Mouse (Mus musculus): ENCODE measurements at regions not wholly inside any gene's neighbourhood (a gene's known extent, or its start where the extent isn't known, plus 50 kb on each side); places are given as distances from the start of the nearest gene placed in this dataset.

GRCm38 (mm10) chr14:53845646-53846045 is 408.3 kb downstream of the Dad1 start:
- Histone ChIP-seq H3K27ac (ENCODE audit: low read depth, low read length) (no peak overlapping the region), H3K4me1 (ENCODE audit: control insufficient read depth, insufficient read depth, low read depth, low read length) (no peaks in the 10 kb centered on the region), H3K27me3 (replicated peaks; ENCODE audit: control insufficient read depth, insufficient read depth, low read length) (no peaks in the 10 kb centered on the region; the same call in 1 of the 2 replicates), H3K4me3 (ENCODE audit: low read length) (no peak overlapping the region), H3K36me3 (ENCODE audit: control insufficient read depth, insufficient read depth, low read length) (no peaks in the 10 kb centered on the region), H3K9me3 (ENCODE audit: control insufficient read depth, low read length) (no peaks in the 10 kb centered on the region), H3K9ac (ENCODE audit: low read depth, low read length) (no peak overlapping the region), H3K4me2 (ENCODE audit: low read length) (no peak overlapping the region)
- WGBS, result 95% methylated on average over 9 of the region's 9 CpGs
- no peak for ATAC-seq

GRCm38 (mm10) chr14:53832553-53832952 is 421.4 kb downstream of the Dad1 start:
- Histone ChIP-seq H3K27ac (ENCODE audit: low read depth, low read length) (no peak overlapping the region), H3K27me3 (replicated peaks; ENCODE audit: control insufficient read depth, insufficient read depth, low read length) (no peaks in the 10 kb centered on the region), H3K9ac (ENCODE audit: low read depth, low read length) (no peak overlapping the region), H3K4me1 (ENCODE audit: control insufficient read depth, insufficient read depth, low read depth, low read length) (no peaks in the 10 kb centered on the region), H3K4me3 (ENCODE audit: low read length) (no peak overlapping the region), H3K9me3 (ENCODE audit: control insufficient read depth, low read length) (no peaks in the 10 kb centered on the region), H3K4me2 (ENCODE audit: low read length) (no peak overlapping the region), H3K36me3 (ENCODE audit: control insufficient read depth, insufficient read depth, low read length) (no peaks in the 10 kb centered on the region)
- ATAC-seq, result no peak
- WGBS, result 87% methylated on average over 3 of the region's 3 CpGs

DNA sequence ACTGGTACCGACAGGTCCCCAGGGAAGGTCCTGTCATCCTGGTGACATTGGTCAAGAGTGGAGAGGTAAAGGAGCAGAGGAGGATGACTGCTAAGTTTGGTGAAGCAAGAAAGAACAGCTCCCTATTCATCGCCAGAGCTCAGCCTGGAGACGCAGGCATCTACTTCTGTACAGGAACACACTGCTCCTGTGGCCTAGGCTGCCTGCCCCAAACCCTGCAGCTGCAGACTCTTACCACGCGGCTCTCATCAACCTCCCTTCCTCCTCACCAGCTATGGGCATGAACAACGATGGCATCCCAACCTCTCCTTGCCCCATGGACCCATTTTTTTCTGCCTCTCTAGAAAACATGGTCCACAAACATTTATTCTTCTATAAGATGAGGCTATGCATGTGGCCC is 422.3 kb downstream of the Dad1 start:
- no peak overlapping the region for H3K27ac ChIP-seq (ENCODE audit: low read depth, low read length)
- H3K9me3 ChIP-seq (ENCODE audit: control insufficient read depth, low read length), result no peaks in the 10 kb centered on the region
- no peak for ATAC-seq
- no peaks in the 10 kb centered on the region for H3K36me3 ChIP-seq (ENCODE audit: control insufficient read depth, insufficient read depth, low read length)
- 88% methylated on average over 6 of the region's 6 CpGs for WGBS
- H3K4me2 ChIP-seq (ENCODE audit: low read length), result no peak overlapping the region
- no peak overlapping the region for H3K4me3 ChIP-seq (ENCODE audit: low read length)
- no peaks in the 10 kb centered on the region for H3K27me3 ChIP-seq (replicated peaks; ENCODE audit: control insufficient read depth, insufficient read depth, low read length)
- H3K9ac ChIP-seq (ENCODE audit: low read depth, low read length), result no peak overlapping the region
- no peaks in the 10 kb centered on the region for H3K4me1 ChIP-seq (ENCODE audit: control insufficient read depth, insufficient read depth, low read depth, low read length)

- Histone ChIP-seq H3K4me2 (ENCODE audit: low read length) (no peak overlapping the region), H3K4me3 (ENCODE audit: low read length) (no peak overlapping the region), H3K27ac (ENCODE audit: low read depth, low read length) (no peak overlapping the region), H3K36me3 (ENCODE audit: control insufficient read depth, insufficient read depth, low read length) (no peaks in the 10 kb centered on the region), H3K9ac (ENCODE audit: low read depth, low read length) (no peak overlapping the region), H3K4me1 (ENCODE audit: control insufficient read depth, insufficient read depth, low read depth, low read length) (no peaks in the 10 kb centered on the region), H3K9me3 (ENCODE audit: control insufficient read depth, low read length) (no peaks in the 10 kb centered on the region), H3K27me3 (replicated peaks; ENCODE audit: control insufficient read depth, insufficient read depth, low read length) (no peaks in the 10 kb centered on the region)
- no peak for ATAC-seq
- 50% methylated on average over 1 of the region's 1 CpGs for WGBS
Observed at GRCm38 (mm10) chr14:53830717-53831116, 423.2 kb downstream of the Dad1 start.

GRCm38 (mm10) chr14:53826782-53827181 is 427.1 kb downstream of the Dad1 start:
- no peaks in the 10 kb centered on the region for H3K4me1 ChIP-seq (ENCODE audit: control insufficient read depth, insufficient read depth, low read depth, low read length)
- no peaks in the 10 kb centered on the region for H3K27me3 ChIP-seq (replicated peaks; ENCODE audit: control insufficient read depth, insufficient read depth, low read length)
- H3K27ac ChIP-seq (ENCODE audit: low read depth, low read length), result no peak overlapping the region
- no peak overlapping the region for H3K4me2 ChIP-seq (ENCODE audit: low read length)
- H3K36me3 ChIP-seq (ENCODE audit: control insufficient read depth, insufficient read depth, low read length), result no peaks in the 10 kb centered on the region
- H3K4me3 ChIP-seq (ENCODE audit: low read length), result no peak overlapping the region
- H3K9me3 ChIP-seq (ENCODE audit: control insufficient read depth, low read length), result no peaks in the 10 kb centered on the region
- no peak overlapping the region for H3K9ac ChIP-seq (ENCODE audit: low read depth, low read length)
- 89% methylated on average over 4 of the region's 4 CpGs for WGBS
- no peak for ATAC-seq

DNA sequence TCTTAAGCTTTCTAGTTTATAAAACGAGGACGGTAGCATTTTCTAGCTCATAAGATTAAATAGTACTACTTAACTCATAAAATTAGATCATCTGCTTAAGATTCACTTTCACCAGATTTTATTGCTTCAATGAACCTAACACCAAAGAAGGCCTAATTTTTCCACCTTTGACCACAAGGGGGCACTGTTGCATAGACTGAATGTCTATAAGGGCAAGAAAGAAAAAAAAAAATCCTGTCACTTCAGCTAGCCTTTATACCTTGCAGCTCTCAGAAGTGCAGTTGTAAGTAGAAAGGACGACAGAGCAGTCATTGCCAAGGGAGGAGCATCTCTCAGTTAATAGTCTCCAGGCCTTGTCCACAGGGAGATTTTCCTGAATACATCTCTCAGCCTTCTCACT is 447.7 kb downstream of the Dad1 start:
- Histone ChIP-seq H3K9ac (ENCODE audit: low read depth, low read length) (no peak overlapping the region), H3K9me3 (ENCODE audit: control insufficient read depth, low read length) (no peaks in the 10 kb centered on the region), H3K27me3 (replicated peaks; ENCODE audit: control insufficient read depth, insufficient read depth, low read length) (no peaks in the 10 kb centered on the region), H3K27ac (ENCODE audit: low read depth, low read length) (no peak overlapping the region), H3K4me3 (ENCODE audit: low read length) (no peak overlapping the region), H3K36me3 (ENCODE audit: control insufficient read depth, insufficient read depth, low read length) (no peaks in the 10 kb centered on the region), H3K4me2 (ENCODE audit: low read length) (no peak overlapping the region), H3K4me1 (ENCODE audit: control insufficient read depth, insufficient read depth, low read depth, low read length) (no peaks in the 10 kb centered on the region)
- WGBS, result 16% methylated on average over 3 of the region's 3 CpGs
- ATAC-seq, result no peak

GRCm38 (mm10) chr14:53803698-53804620 is 449.9 kb downstream of the Dad1 start:
- ATAC-seq, result peak; percentile 91
- Histone ChIP-seq H3K9ac (ENCODE audit: low read depth, low read length) (no peak overlapping the region), H3K4me2 (ENCODE audit: low read length) (peak overlapping the region; percentile 56), H3K4me1 (ENCODE audit: control insufficient read depth, insufficient read depth, low read depth, low read length) (no peaks in the 10 kb centered on the region), H3K36me3 (ENCODE audit: control insufficient read depth, insufficient read depth, low read length) (no peaks in the 10 kb centered on the region), H3K4me3 (ENCODE audit: low read length) (peak overlapping the region; percentile 21; the same call in 1 of the 2 replicates), H3K27me3 (replicated peaks; ENCODE audit: control insufficient read depth, insufficient read depth, low read length) (no peaks in the 10 kb centered on the region), H3K27ac (ENCODE audit: low read depth, low read length) (no peak overlapping the region), H3K9me3 (ENCODE audit: control insufficient read depth, low read length) (no peaks in the 10 kb centered on the region)
- 27% methylated on average over 17 of the region's 17 CpGs for WGBS

GRCm38 (mm10) chr14:53802547-53802946 is 451.4 kb downstream of the Dad1 start:
- H3K9me3 ChIP-seq (ENCODE audit: control insufficient read depth, low read length), result no peaks in the 10 kb centered on the region
- 92% methylated on average over 3 of the region's 3 CpGs for WGBS
- H3K27ac ChIP-seq (ENCODE audit: low read depth, low read length), result no peak overlapping the region

DNA sequence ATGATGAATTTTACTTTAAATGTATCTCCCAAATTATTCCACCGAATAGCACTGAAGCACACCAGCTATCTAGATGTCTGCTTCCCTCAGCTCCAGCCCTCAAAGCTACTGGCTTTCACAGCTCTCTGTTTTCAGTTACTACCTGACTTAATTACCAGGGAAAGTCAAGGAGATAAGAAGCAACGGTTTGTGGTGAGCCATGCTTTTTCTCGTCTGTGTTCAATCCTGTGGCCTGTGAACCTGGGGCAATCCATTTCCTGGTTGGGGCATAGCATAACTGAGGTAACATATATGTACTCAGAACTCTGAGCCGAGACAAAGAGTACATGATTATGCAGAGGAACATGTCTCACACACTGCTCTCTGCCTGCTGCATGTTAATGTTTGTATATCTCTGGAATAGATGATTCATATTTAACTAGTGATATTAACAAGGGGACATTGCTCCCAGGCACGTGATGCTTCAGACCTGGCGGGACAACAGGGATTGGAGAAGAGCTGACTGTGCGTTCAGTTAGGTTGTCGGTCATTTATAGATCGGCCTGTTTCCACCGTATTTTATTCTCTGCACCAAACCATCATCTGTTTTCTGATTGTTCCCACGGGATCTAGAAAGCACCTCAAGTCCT is 453.3 kb downstream of the Dad1 start:
- no peaks in the 10 kb centered on the region for H3K9me3 ChIP-seq (ENCODE audit: control insufficient read depth, low read length)
- no peak overlapping the region for H3K9ac ChIP-seq (ENCODE audit: low read depth, low read length)
- H3K27ac ChIP-seq (ENCODE audit: low read depth, low read length), result no peak overlapping the region
- no peaks in the 10 kb centered on the region for H3K36me3 ChIP-seq (ENCODE audit: control insufficient read depth, insufficient read depth, low read length)
- no peak overlapping the region for H3K4me2 ChIP-seq (ENCODE audit: low read length)
- H3K27me3 ChIP-seq (replicated peaks; ENCODE audit: control insufficient read depth, insufficient read depth, low read length), result no peaks in the 10 kb centered on the region
- H3K4me1 ChIP-seq (ENCODE audit: control insufficient read depth, insufficient read depth, low read depth, low read length), result no peaks in the 10 kb centered on the region
- 85% methylated on average over 11 of the region's 11 CpGs for WGBS
- ATAC-seq, result no peak
- no peak overlapping the region for H3K4me3 ChIP-seq (ENCODE audit: low read length)

More at GRCm38 (mm10) chr14:53802547-53802946, 451.4 kb downstream of the Dad1 start:
- Histone ChIP-seq H3K4me2 (ENCODE audit: low read length) (no peak overlapping the region), H3K27me3 (replicated peaks; ENCODE audit: control insufficient read depth, insufficient read depth, low read length) (no peaks in the 10 kb centered on the region), H3K9ac (ENCODE audit: low read depth, low read length) (no peak overlapping the region), H3K4me1 (ENCODE audit: control insufficient read depth, insufficient read depth, low read depth, low read length) (no peaks in the 10 kb centered on the region), H3K4me3 (ENCODE audit: low read length) (no peak overlapping the region), H3K36me3 (ENCODE audit: control insufficient read depth, insufficient read depth, low read length) (no peaks in the 10 kb centered on the region)
- ATAC-seq, result no peak

Measured in hindbrain, embryonic 16.5 days (tissue).